Mouse (Mus musculus) MN1 (cell line): ENCODE results near the gene Ip6k3.

Source experiments
- DNase-seq: peaks from one replicate; pipeline ENCODE4 v3.0.0-alpha.2; 2016; ENCODE audit warnings: low spot score

Ip6k3 gene

GRCm38 (mm10) chr17:27167545-27167944, at the start of gene Ip6k3:
Gene Ip6k3, minus strand, starts transcription at chr17:27167795.
- DNase-seq: no peak

GRCm38 (mm10) chr17:27212768-27213525, 45.4 kb upstream of the Ip6k3 start:
- DNase-seq: peak; percentile 71

- no peak for DNase-seq
Observed at GRCm38 (mm10) chr17:27212006-27212405, 44.4 kb upstream of the Ip6k3 start.

- peak; percentile 79 for DNase-seq
Observed at GRCm38 (mm10) chr17:27207113-27207707, 39.6 kb upstream of the Ip6k3 start.

- DNase-seq: peak; percentile 97
Observed at GRCm38 (mm10) chr17:27204075-27204909, 36.7 kb upstream of the Ip6k3 start, which contains the start of gene Lemd2. Gene Lemd2, minus strand, starts transcription at chr17:27204469.

GRCm38 (mm10) chr17:27203358-27204074, 35.9 kb upstream of the Ip6k3 start:
- peak; percentile 61 for DNase-seq

- no peak for DNase-seq
Observed at GRCm38 (mm10) chr17:27202919-27203357, 35.3 kb upstream of the Ip6k3 start.

- DNase-seq: peak; percentile 44
Observed at GRCm38 (mm10) chr17:27201981-27202380, 34.4 kb upstream of the Ip6k3 start.

- DNase-seq: peak; percentile 88
Observed at GRCm38 (mm10) chr17:27200801-27201200, 33.2 kb upstream of the Ip6k3 start.

GRCm38 (mm10) chr17:27199864-27200263, 32.3 kb upstream of the Ip6k3 start:
- DNase-seq: peak; percentile 49

- DNase-seq: no peak
Observed at GRCm38 (mm10) chr17:27199205-27199604, 31.6 kb upstream of the Ip6k3 start.

GRCm38 (mm10) chr17:27196206-27196605, 28.6 kb upstream of the Ip6k3 start:
- peak; percentile 81 for DNase-seq

GRCm38 (mm10) chr17:27194258-27195185, 26.9 kb upstream of the Ip6k3 start:
- peak; percentile 71 for DNase-seq

GRCm38 (mm10) chr17:27191804-27192203, 24.2 kb upstream of the Ip6k3 start:
- no peak for DNase-seq

- DNase-seq: no peak
Observed at GRCm38 (mm10) chr17:27191189-27191588, 23.6 kb upstream of the Ip6k3 start.

GRCm38 (mm10) chr17:27189640-27190216, 22.1 kb upstream of the Ip6k3 start:
- peak; percentile 72 for DNase-seq

- DNase-seq: no peak
Observed at GRCm38 (mm10) chr17:27188883-27189282, 21.3 kb upstream of the Ip6k3 start.

- DNase-seq: no peak
Observed at GRCm38 (mm10) chr17:27187059-27187458, 19.5 kb upstream of the Ip6k3 start.

GRCm38 (mm10) chr17:27186068-27186467, 18.5 kb upstream of the Ip6k3 start:
- no peak for DNase-seq

- no peak for DNase-seq
Observed at GRCm38 (mm10) chr17:27183667-27184292, 16.2 kb upstream of the Ip6k3 start.
